Mouse (Mus musculus): ENCODE measurements around the gene Spata9. TPM values are rescaled to one million over a fixed set of nuclear protein-coding genes. Genes with fewer than 3 reads are reported as not detected.

Spata9 gene
- polyA plus RNA-seq, 1 experiment from 2014 or later, result 0.19 TPM

GRCm38 (mm10) chr13:75992169-75993028, 25.4 kb downstream of the Spata9 start:
- 64% methylated on average over 9 of the region's 9 CpGs for WGBS
- Histone ChIP-seq H3K4me2 (no peak overlapping the region), H3K27me3 (replicated peaks) (no peaks in the 10 kb centered on the region), H3K4me3 (no peak overlapping the region), H3K9me3 (peaks cover 5% of the 10 kb centered on the region; the same call in 1 of the 2 replicates), H3K36me3 (no peaks in the 10 kb centered on the region), H3K27ac (replicated peaks) (no peak overlapping the region), H3K9ac (no peak overlapping the region), H3K4me1 (peaks cover 7% of the 10 kb centered on the region; the same call in 1 of the 2 replicates)
- no peak for ATAC-seq (ENCODE audit: extremely low read depth, insufficient number of reproducible peaks, low FRiP score, low TSS enrichment)

- Histone ChIP-seq H3K36me3 (peaks cover 34% of the 10 kb centered on the region), H3K4me1 (no peaks in the 10 kb centered on the region), H3K9me3 (no peaks in the 10 kb centered on the region), H3K4me3 (no peak overlapping the region), H3K27ac (replicated peaks) (no peak overlapping the region), H3K9ac (no peak overlapping the region), H3K4me2 (no peak overlapping the region), H3K27me3 (replicated peaks) (no peaks in the 10 kb centered on the region)
- no peak for ATAC-seq (ENCODE audit: extremely low read depth, insufficient number of reproducible peaks, low FRiP score, low TSS enrichment)
- WGBS, result 82% methylated on average over 3 of the region's 3 CpGs
Measured at GRCm38 (mm10) chr13:76003272-76003671, 36.3 kb downstream of the Spata9 start.

- Histone ChIP-seq H3K9me3 (no peaks in the 10 kb centered on the region), H3K27ac (replicated peaks) (no peak overlapping the region), H3K4me1 (peaks cover 10% of the 10 kb centered on the region), H3K4me3 (no peak overlapping the region), H3K36me3 (0 out of 2 replicates have a peak, but pooled peaks cover 2% of the 10 kb centered on the region), H3K9ac (no peak overlapping the region), H3K4me2 (no peak overlapping the region; the same call in 1 of the 2 replicates), H3K27me3 (replicated peaks) (no peaks in the 10 kb centered on the region)
- WGBS, result 38% methylated on average over 2 of the region's 2 CpGs
- no peak for ATAC-seq (ENCODE audit: extremely low read depth, insufficient number of reproducible peaks, low FRiP score, low TSS enrichment)
Measured at GRCm38 (mm10) chr13:76014511-76014910, 47.6 kb downstream of the Spata9 start.

GRCm38 (mm10) chr13:76017465-76017864, 50.5 kb downstream of the Spata9 start:
- Histone ChIP-seq H3K4me3 (peak overlapping the region; percentile 78), H3K36me3 (0 out of 2 replicates have a peak, but pooled peaks cover 2% of the 10 kb centered on the region), H3K27ac (replicated peaks) (peak overlapping the region; percentile 95), H3K4me2 (peak overlapping the region; percentile 73), H3K4me1 (peaks cover 10% of the 10 kb centered on the region), H3K9me3 (no peaks in the 10 kb centered on the region), H3K9ac (peak overlapping the region; percentile 86), H3K27me3 (replicated peaks) (no peaks in the 10 kb centered on the region; the same call in 1 of the 2 replicates)
- ATAC-seq (ENCODE audit: extremely low read depth, insufficient number of reproducible peaks, low FRiP score, low TSS enrichment), result no peak
- WGBS, result 61% methylated on average over 4 of the region's 4 CpGs

GRCm38 (mm10) chr13:76017974-76018843, 51.3 kb downstream of the Spata9 start, which contains the start of gene Rfesd:
Rfesd (minus strand) TSS chr13:76018719.
- WGBS, result 1% methylated on average over 50 of the region's 50 CpGs

GRCm38 (mm10) chr13:76018844-76019400, 52.0 kb downstream of the Spata9 start:
- peak overlapping the region; percentile 26; the same call in 1 of the 2 replicates for H3K9ac ChIP-seq
- H3K27me3 ChIP-seq (replicated peaks), result peaks cover 7% of the 10 kb centered on the region; the same call in 1 of the 2 replicates
- H3K27ac ChIP-seq (replicated peaks), result peak overlapping the region; percentile 95; the same call in 1 of the 2 replicates

More at GRCm38 (mm10) chr13:76017974-76018843, 51.3 kb downstream of the Spata9 start, which contains the start of gene Rfesd:
- peaks cover 10% of the 10 kb centered on the region for H3K4me1 ChIP-seq
- H3K9ac ChIP-seq, result peak within 1 kb of the TSS; percentile 86
- H3K27me3 ChIP-seq (replicated peaks), result peaks cover 7% of the 10 kb centered on the region; the same call in 1 of the 2 replicates
- H3K9me3 ChIP-seq, result no peaks in the 10 kb centered on the region
- H3K4me2 ChIP-seq, result peak within 1 kb of the TSS; percentile 73
- peak within 1 kb of the TSS; percentile 95 for H3K27ac ChIP-seq (replicated peaks)
- ATAC-seq (ENCODE audit: extremely low read depth, insufficient number of reproducible peaks, low FRiP score, low TSS enrichment), result peak; percentile 96
- 0 out of 2 replicates have a peak, but pooled peaks cover 2% of the 10 kb centered on the region for H3K36me3 ChIP-seq
- peak within 1 kb of the TSS; percentile 78 for H3K4me3 ChIP-seq

GRCm38 (mm10) chr13:76021782-76022181, 54.8 kb downstream of the Spata9 start:
- Histone ChIP-seq H3K27ac (replicated peaks) (no peak overlapping the region), H3K4me1 (peaks cover 10% of the 10 kb centered on the region), H3K36me3 (no peaks in the 10 kb centered on the region), H3K4me3 (no peak overlapping the region), H3K9ac (no peak overlapping the region), H3K27me3 (replicated peaks) (peaks cover 7% of the 10 kb centered on the region; the same call in 1 of the 2 replicates), H3K4me2 (no peak overlapping the region), H3K9me3 (no peaks in the 10 kb centered on the region)
- 95% methylated on average over 2 of the region's 2 CpGs for WGBS
- no peak for ATAC-seq (ENCODE audit: extremely low read depth, insufficient number of reproducible peaks, low FRiP score, low TSS enrichment)

More at GRCm38 (mm10) chr13:76018844-76019400, 52.0 kb downstream of the Spata9 start:
- WGBS, result 48% methylated on average over 5 of the region's 5 CpGs
- peaks cover 10% of the 10 kb centered on the region for H3K4me1 ChIP-seq
- H3K36me3 ChIP-seq, result 0 out of 2 replicates have a peak, but pooled peaks cover 1% of the 10 kb centered on the region
- H3K4me3 ChIP-seq, result peak overlapping the region; percentile 78
- ATAC-seq (ENCODE audit: extremely low read depth, insufficient number of reproducible peaks, low FRiP score, low TSS enrichment), result no peak
- H3K4me2 ChIP-seq, result peak overlapping the region; percentile 73
- no peaks in the 10 kb centered on the region for H3K9me3 ChIP-seq

GRCm38 (mm10) chr13:76024588-76024987, 57.6 kb downstream of the Spata9 start:
- no peaks in the 10 kb centered on the region for H3K36me3 ChIP-seq
- H3K4me3 ChIP-seq, result no peak overlapping the region
- ATAC-seq (ENCODE audit: extremely low read depth, insufficient number of reproducible peaks, low FRiP score, low TSS enrichment), result no peak
- H3K27ac ChIP-seq (replicated peaks), result no peak overlapping the region
- WGBS, result 54% methylated on average over 3 of the region's 3 CpGs
- peaks cover 7% of the 10 kb centered on the region; the same call in 1 of the 2 replicates for H3K27me3 ChIP-seq (replicated peaks)
- no peaks in the 10 kb centered on the region for H3K4me1 ChIP-seq
- H3K4me2 ChIP-seq, result no peak overlapping the region
- no peak overlapping the region for H3K9ac ChIP-seq
- no peaks in the 10 kb centered on the region for H3K9me3 ChIP-seq

- 51% methylated on average over 1 of the region's 1 CpGs for WGBS
- no peak overlapping the region for H3K4me3 ChIP-seq
- ATAC-seq (ENCODE audit: extremely low read depth, insufficient number of reproducible peaks, low FRiP score, low TSS enrichment), result no peak
Measured at GRCm38 (mm10) chr13:76042455-76042854, 75.5 kb downstream of the Spata9 start.

GRCm38 (mm10) chr13:76044971-76045370, 78.0 kb downstream of the Spata9 start:
- Histone ChIP-seq H3K27ac (replicated peaks) (no peak overlapping the region), H3K4me1 (no peaks in the 10 kb centered on the region), H3K4me2 (no peak overlapping the region), H3K9ac (no peak overlapping the region), H3K27me3 (replicated peaks) (no peaks in the 10 kb centered on the region), H3K9me3 (no peaks in the 10 kb centered on the region), H3K36me3 (no peaks in the 10 kb centered on the region), H3K4me3 (no peak overlapping the region)
- ATAC-seq (ENCODE audit: extremely low read depth, insufficient number of reproducible peaks, low FRiP score, low TSS enrichment), result no peak

More at GRCm38 (mm10) chr13:76042455-76042854, 75.5 kb downstream of the Spata9 start:
- Histone ChIP-seq H3K4me1 (no peaks in the 10 kb centered on the region), H3K36me3 (no peaks in the 10 kb centered on the region), H3K9me3 (no peaks in the 10 kb centered on the region), H3K27me3 (replicated peaks) (no peaks in the 10 kb centered on the region), H3K27ac (replicated peaks) (no peak overlapping the region), H3K4me2 (no peak overlapping the region), H3K9ac (no peak overlapping the region)

Data from heart, embryonic 13.5 days (tissue).